Mouse (Mus musculus) cerebellum, adult 9-11 months (tissue): ENCODE results near the gene Hist3h2ba.
"Not testable (repeated sequence)": the region's sequence is repeated elsewhere in the genome, so short reads cannot be mapped to it uniquely, and the experiment has no call there.

ENCODE experiments used
- DNase-seq: peaks from one replicate; pipeline ENCODE4 v3.0.0; 2022

Hist3h2ba gene

DNA sequence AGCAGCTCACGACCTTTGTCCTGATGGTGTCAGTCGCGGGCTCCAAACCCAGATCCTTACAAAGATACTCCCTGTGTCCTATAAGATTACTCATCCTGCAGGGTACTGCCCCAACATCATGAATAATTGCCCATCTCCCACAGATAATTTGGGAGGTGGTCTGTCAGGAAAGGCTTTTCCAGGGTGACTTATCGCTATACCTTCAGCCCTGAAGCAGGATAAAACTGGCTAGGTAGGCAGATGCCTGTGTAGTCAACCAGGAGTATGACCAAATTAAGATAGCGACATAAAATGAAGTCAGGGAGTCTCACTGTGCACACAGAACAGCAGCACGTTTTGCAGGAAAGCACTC is 9.7 kb upstream of the Hist3h2ba start:
- no peak for DNase-seq

DNA sequence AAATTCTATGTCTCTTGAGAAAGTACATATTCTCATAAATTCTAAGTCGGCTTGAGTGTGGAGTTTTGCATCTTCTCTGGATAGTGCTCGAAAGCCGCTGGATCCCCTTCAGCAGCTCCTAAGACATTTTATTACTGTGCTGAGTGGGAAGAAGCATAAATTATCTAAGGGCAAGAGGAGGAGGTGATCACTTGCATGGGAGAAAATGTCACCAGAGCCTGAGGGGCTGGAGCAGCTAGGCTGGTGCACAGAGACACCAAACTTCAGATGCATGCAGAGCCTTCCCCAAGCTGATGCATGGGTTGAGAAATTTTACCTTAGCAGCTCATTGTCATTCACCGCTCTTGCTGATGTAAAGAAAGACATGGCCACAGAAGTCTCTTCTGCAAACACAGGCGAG is 4.6 kb upstream of the Hist3h2ba start:
- no peak for DNase-seq

DNA sequence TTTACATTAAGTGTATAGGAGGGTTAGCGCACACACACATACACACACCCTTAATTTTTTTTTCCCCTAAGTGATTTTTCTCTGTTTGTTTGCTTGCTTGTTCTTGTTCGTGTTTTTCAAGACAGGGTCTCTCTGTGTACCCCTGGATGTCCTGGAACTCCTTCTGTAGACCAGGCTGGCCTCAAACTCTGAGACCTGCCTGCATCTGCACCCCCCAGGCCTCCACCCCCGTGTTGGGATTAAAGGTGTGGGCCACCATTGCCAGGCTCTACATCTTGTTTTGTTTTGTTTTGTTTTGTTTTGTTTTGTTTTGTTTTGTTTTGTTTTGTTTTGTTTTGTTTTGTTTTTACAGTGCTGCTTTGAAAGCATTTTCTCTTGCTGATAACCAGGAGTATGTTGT is 1.4 kb upstream of the Hist3h2ba start:
- DNase-seq: peak; percentile 58

DNA sequence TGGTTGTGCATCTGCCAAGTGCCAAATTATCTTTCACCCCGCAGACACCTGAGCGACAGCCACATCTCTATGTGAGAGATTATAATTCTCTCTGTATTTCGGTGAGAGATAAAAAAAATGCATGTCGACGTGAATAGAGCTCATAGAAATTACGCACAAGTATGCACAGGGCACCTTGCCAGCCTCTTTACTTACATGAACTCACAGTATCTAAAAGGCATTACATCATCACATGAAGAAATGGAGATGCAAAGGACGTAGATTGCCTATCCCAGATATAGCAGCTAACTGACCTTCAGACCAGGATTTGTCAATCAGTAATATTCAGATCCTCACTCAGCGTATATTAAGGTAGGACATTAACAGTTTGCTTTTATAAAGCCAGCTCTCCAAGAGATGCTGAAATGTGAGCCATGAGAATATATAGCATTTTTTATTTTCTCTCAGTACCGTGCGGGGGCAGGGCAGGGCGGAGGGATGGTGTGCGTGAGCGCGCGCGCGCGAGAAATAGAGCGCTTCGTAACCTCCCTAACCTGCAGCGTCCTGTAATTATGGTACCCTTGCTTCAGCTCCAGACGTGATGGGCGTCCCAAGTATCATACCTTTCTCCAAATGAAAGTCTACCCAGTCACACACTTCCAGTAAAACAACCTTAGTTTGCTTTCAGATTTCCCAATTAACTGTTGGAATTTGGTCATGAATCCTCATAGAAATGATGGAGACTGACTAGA is 757 bp upstream of the Hist3h2ba start:
- peak; percentile 85 for DNase-seq

DNA sequence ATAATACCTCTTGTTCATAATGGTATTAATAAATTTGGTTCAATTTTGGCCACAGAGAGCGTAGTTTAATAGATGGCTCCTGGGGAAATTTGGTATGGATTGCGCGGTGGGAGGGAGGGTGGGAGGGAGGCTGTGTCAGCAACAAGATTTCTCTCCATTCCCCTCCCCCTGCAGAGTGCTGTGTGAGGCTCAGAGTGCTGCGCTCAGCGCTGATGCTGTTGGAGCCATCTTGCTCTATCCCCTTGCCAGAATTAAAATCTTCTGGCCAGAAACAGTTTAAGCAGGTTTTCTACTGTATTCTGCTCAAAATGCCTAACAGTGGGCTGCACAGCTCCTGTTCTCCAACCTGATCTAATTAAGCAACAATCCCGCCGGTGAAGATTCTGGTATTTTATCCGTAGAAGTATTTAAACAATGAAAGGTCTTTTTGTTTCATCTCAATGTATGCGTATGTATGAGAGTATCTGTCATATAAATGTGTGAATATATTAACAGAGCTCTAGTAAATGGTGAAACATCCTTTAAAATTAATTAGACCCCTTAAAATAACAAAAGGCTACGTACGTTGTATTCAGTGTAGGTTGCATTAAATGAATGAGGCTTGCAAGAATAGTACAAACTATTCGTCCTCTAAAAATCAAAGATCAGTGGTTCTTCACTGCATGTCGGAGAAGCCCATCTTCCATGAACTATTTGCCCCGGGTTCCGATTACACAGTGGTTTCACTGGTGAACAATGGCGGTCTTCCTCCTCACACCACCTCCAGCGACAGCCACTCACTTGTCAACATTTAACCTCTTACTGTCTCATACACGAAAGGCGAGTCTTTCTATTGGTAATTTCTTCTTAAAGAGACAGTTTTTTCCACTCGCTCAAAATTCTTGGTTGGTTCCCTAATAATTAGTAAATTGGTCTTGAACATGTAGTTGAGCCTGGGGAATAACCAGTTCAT is 1.0 kb downstream of the Hist3h2ba start:
- peak; percentile 86 for DNase-seq

DNA sequence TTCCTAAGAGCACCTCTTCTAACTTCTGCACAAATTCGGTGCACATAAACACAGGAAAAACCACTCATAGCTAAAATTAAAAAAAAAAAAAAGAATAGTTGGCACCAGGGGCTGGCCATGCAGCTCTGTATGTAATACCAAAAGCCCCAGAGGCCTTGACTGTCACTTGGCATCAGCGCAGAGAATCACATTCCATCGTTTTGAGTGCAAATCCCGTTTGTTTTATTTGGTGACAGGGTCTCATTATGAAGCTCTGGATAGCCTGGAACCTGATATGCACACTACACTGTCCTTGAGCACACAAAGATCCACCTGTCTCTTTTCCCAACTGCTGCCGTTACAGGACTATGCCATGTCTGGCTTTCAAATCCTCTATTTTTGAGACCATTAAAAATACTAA is 2.5 kb downstream of the Hist3h2ba start:
- DNase-seq: peak; percentile 50

DNA sequence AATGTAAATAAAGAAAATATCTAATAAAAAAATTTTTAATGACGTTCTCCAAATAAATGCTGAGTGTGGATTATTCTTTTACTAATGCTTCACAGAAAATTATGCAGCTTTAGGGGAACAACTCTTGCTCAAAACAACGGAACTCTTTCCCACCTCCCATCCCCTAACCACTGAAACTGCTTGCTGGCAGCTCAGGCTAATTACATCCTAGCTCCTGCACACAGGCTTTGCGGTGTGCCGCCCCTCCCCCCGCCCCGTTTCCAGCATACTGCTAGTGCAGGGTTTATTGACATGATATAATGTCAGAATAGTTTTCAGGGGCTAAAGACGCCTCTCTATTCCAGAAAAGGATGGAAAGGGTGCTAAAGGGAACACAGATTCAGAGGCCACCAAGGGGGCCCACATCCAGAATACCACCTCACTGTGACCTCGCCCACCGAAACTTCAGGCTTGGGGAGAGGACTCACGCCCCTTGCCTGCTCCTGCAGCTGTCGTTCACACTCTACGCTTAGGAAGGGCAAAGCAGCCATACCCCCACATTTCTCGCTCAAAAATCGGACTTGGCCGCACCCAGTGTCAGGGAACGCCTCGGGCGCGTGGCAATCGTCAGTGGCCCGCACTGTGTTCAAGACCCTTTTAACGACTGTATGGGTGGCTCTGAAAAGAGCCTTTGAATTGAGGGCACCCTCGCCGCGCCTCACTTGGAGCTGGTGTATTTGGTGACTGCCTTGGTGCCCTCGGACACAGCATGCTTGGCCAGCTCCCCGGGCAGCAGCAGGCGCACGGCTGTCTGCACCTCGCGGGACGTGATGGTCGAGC is 4.8 kb downstream of the Hist3h2ba start:
- no peak for DNase-seq

DNA sequence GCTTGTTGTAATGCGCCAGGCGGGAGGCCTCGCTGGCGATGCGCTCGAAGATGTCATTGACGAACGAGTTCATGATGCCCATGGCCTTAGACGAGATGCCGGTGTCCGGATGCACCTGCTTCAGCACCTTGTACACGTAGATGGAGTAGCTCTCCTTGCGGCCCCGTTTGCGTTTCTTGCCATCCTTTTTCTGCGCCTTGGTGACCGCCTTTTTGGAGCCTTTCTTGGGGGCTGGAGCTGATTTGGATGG is 5.4 kb downstream of the Hist3h2ba start:
- not testable (repeated sequence) for DNase-seq

DNA sequence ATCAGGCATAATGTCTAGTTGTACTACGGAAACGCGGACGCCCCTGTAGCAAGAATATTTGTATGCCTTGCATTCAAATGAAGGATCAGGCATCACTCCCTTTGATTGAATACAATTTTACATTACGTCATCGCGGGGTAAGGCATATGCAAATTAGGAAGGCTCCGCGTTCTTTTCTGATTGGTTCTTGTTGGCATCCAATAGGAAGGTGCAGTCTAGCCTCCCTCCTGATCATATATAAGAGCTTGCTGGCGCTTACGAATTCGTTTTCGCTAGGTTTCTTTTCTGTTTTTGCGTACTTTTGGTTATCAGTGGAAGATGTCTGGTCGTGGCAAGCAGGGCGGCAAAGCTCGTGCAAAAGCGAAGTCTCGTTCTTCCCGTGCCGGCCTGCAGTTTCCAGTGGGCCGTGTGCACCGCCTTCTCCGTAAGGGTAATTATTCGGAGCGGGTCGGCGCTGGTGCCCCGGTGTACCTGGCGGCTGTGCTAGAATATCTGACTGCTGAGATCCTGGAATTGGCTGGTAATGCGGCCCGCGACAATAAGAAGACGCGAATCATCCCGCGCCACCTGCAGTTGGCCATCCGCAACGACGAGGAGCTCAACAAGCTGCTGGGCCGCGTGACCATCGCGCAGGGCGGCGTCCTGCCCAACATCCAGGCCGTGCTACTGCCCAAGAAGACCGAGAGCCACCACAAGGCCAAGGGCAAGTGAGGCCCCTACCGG is 5.9 kb downstream of the Hist3h2ba start, which contains the start of the genes Hist3h2a and Trim17:
Gene Hist3h2a (plus strand): TSS at position 266 of the 723 bp plus-strand sequence.
Gene Trim17 (plus strand): TSS at position 266 of the 723 bp plus-strand sequence.
- DNase-seq: peak; percentile 97

DNA sequence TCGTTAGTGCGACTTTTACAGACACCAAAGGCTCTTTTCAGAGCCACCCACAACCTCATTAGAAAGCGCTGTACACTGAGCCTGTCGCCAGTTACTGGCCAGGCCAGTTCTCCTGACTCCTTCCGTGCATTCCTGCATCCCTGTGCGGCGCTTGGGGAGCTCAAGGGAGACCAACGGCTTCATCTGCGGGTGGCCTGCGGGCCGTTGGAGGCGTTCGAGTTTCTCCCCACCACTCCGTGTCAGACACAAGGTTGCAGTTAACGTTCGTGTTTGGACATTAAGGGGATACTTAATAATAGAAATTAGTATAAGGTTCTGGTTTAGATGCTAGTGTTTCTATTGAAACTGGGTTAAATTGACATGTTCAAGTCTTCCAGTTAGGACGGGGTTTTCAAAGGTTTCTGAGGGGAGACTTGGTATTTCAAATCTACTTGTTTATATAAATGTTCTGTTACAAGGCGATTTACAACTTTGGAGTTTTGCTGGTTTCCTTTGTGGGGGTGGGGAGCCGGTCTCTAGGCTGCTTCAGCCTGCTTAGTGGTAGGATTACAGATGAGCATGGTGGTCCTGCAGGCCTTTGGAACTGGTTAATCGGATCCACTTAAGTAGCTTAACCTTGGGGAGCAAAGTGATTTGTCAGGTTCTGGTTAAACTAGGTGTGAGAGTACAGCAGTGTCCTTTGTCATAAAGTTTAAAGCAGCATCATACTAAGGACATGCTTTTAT is 6.6 kb downstream of the Hist3h2ba start:
- peak; percentile 63 for DNase-seq

DNA sequence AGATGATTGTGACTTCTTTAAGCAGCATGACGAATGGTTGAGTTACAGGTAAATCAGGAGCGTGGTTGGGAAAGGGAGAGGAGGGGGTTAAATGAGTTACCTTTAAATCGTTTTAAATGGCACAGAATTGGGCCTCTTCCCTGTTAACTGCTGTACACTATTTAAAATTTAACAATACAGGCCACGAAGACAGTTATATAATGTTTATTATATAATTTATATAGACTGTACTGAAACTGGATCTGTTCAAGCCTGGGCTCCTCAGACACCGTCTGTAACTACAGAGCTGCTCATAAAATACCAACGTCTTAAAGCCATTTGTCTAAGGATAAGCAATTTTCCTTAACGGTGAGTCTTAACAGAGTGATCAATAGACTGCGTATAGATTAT is 7.1 kb downstream of the Hist3h2ba start:
- DNase-seq: no peak

DNA sequence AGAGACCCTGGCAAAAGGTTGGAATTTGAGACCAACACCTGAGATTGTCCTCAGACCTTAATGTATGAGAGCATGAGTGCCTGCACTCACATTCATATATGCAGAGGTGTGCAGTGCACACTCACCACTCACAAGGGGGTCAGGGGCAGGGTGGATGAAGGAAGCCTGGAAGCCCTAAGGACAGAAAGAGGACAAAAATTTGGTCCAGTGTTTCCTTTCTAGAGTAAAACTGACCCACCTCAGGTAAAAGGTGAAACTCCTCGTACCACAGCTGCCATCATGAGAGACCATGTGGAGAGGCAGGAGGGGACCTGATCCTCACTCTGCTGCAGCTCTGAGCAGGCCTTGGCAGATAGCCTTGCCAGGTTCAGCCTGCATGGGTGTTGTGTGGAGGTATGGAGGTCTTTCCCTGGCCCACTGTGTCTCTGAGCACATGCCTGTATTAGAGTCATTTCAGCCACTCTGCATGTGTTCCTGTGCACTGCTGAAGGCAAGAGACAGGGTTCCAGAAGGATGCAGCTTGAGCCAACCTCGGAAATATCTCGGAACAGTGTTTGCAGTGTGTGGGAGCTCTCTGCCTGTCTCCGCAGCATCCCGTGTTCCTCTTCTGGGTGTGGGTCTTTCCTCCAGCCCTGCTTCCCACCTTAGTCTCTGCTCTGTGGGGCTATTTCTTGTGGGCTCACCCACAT is 8.7 kb downstream of the Hist3h2ba start:
- peak; percentile 65 for DNase-seq

DNA sequence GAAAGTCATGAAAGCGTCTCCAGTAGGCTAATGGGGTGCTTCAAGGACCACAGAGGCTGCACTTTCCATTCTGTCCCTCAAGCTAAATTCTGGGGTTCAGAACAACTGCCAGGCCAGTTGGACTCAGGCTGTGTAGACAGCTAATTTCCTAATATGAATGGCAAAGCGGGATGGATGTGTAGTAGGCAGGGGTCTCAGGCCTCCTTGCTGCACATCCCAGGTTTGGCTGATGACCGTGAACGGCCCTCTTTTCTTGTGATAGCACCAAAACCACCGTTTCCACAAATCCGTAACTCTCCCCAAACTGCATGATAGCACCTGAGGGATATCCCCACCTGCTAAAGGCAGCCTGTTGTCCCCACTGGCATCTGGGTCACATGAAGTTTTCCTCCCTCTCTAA is 9.8 kb downstream of the Hist3h2ba start:
- DNase-seq: no peak

DNA sequence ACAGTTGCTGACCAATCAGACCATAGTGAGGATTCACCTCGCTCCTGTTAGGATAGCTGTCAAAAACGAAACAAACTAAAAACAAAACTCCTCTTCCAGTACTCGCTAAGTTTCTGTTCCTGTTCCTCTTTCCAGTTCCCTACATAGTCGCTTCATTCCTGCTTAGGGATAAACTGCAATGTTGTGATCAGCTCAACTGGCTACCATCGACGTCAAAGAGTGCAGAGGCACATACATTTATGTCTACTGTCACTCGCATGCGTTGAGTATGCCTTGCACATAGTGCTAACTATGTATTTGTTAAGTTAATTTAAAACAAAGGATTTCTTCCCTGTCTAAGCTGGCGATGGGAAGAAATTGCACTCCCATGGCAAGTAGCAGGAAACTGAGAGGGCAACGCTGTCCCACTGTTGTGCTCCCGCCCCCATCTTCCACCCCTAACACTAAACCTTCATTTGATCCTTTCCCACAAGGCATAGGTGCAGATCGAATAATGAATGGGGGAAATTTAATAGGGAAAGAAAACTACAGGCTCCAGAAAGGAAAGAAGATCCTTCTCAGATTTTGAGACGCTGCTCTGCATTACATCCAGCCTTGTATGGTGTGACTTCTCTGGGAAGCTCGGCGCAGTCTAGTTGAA is 10.6 kb downstream of the Hist3h2ba start:
- no peak for DNase-seq

DNA sequence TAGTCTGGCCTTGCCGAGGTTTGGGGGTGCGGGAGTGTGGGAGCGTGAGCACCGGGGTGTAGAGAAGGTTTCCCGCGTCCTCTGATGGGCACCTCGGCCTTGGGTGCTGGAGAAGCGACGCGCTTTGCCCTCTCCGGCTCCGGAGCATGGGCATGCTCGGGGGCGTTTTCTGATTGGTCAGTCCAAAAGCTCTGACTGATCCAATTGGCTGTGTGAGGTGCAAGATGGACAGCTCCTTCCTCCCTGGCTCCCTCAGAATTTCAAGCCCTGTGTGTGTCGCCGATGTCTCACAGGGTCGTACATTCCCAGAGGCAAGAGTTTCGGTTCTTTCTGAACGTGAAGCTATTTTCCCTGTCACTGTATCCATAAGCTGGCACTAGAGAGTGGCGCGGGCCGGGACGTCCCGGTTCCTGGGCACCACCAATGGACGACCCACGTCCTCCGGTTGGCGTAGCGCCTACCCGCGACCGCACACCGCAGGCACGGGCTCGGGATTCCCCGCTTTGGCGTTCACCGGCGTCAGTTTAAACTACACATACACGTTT is 11.3 kb downstream of the Hist3h2ba start:
- DNase-seq: peak; percentile 95

DNA sequence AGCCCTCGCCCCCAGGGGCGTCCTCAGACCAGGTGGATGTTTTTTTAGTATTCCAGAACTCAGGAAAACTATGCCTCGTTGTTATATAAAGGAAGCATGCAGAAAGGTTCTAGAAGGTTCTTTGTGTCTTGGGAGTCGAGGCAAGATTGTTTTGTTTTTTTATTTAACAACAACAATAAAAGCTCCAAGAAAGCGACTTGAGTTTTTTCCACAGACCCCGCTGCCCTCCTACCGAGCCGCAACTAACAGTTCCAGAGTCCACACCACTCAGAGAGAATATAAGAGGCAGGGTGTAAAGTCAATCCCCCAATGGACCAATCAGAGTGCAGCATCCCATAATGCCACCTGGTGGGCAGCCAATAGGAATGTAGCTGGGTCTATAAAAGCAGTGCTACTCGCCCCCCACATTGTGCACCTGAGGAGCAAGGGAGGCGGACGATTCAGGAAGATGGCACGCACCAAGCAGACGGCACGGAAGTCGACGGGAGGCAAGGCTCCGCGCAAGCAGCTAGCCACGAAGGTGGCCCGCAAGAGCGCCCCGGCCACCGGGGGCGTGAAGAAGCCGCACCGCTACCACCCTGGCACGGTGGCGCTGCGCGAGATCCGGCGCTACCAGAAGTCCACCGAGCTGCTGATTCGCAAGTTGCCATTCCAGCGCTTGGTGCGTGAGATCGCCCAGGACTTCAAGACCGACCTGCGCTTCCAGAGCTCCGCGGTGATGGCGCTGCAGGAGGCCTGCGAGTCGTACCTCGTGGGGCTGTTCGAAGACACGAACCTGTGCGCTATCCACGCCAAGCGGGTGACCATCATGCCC is 12.9 kb downstream of the Hist3h2ba start:
- DNase-seq: peak; percentile 58

DNA sequence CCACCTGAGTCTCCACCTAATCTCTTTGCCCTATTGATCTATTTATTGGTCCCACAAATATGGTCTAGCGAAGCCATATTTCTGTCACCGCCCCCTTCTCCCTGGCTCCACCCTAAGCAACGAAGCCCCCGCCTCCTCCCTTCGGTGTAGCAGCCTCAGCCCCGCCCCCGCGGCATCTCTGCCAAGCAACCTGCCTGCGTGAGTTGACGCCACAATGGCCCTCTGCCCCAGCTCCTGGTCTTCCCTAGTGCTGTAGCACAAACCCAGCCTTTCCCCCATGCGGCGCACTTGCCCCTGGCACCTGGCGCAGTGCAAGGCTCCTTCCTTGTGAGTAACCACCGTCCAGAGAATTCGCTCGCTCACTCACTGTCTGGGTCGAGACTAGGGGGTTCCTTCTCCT is 14.8 kb downstream of the Hist3h2ba start:
- DNase-seq: peak; percentile 67

DNA sequence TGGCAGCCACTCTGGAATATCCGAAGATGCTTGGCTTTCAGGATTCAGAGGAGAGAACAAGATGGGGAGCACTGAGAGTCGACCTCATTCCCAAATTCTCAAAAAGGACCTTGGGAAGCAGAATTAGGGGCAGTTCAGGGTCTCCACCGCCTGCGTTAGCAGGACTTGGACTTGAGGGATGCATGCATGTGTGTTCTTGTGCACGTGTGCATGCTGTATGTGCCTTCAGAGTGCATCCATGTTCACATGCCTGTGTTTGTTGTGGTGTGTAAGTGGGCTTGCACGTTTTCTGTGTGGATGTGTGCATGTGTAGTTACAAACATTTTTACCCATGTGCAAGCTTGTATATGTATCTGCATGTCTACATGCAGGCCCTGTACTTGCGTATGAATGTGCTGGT is 15.5 kb downstream of the Hist3h2ba start:
- no peak for DNase-seq

DNA sequence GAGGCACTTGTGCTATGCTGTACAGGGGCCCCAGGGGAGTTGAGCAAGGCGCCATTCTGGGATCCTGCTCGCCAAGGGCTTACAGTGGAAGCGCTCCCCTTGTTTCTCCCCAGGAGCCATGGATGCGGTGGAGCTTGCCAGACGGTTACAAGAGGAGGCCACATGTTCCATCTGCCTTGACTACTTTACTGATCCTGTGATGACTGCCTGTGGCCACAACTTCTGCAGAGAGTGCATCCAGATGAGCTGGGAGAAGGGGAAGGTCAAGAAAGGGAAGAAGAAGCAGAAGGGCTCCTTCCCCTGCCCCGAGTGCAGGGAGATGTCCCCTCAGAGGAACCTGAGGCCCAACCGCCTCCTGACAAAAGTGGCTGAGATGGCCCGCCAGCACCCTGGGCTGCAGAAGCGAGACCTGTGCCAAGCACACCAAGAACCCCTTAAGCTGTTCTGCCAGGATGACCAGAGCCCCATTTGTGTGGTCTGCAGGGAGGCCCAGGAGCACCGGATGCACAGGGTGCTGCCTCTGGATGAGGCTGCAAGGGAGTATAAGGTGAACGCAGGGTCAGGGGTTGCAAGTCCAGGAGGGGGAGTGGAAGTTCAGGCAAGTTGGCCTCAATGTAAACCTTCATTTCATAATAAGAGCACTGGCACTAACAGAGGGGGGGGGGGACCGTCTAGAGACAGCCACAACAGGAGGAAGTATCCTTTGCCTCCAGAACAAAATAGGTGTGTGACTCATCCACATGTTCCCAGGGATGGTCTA is 16.5 kb downstream of the Hist3h2ba start:
- no peak for DNase-seq
